Mouse (Mus musculus): ENCODE data around the gene Wfdc16. TPM values are rescaled to one million over a fixed set of nuclear protein-coding genes. Genes with fewer than 3 reads are reported as not detected.

Wfdc16 gene
- not detected in 2 replicates for polyA plus RNA-seq (2015; fragmentation: Nextera tagmentation; extraction: Ambion mirVana)

DNA sequence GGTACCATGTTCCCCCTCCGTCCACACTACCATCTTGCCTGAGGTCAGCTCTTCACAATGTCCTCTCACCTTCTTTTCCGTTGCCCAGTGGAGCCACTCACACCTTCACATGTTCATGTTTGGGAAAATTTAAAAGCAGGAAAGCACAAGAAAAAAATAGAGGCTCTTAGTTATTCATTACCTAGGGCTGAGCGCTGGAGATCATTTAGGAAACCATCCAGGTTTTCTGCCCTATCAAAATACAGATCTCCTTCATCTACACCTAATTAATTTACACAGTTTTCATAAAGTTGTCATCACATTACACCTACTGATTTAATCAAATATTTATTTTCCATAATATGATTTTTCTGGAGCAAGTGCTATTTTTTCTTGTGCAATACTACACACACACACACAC, at the start of gene Wfdc16:
TSS of gene Wfdc16 (minus strand) at position 101 of the 400 bp plus-strand sequence.
- Histone ChIP-seq H3K27me3 (ENCODE audit: control insufficient read depth, insufficient read depth, low read length) (no peaks in the 10 kb centered on the region), H3K36me3 (ENCODE audit: control insufficient read depth, insufficient read depth, low read length) (no peaks in the 10 kb centered on the region), H3K9me3 (replicated peaks; ENCODE audit: control insufficient read depth, low read length) (no peaks in the 10 kb centered on the region), H3K4me2 (ENCODE audit: low read depth, low read length) (no peak within 1 kb of the TSS), H3K9ac (ENCODE audit: low read length) (no peak within 1 kb of the TSS), H3K27ac (ENCODE audit: low read length) (no peak within 1 kb of the TSS), H3K4me3 (replicated peaks; ENCODE audit: low read length) (no peak within 1 kb of the TSS), H3K4me1 (ENCODE audit: control insufficient read depth, insufficient read depth, low read length) (no peaks in the 10 kb centered on the region)
- WGBS, result 81% methylated on average over 3 of the region's 3 CpGs
- ATAC-seq (ENCODE audit: insufficient read depth, low FRiP score), result no peak

DNA sequence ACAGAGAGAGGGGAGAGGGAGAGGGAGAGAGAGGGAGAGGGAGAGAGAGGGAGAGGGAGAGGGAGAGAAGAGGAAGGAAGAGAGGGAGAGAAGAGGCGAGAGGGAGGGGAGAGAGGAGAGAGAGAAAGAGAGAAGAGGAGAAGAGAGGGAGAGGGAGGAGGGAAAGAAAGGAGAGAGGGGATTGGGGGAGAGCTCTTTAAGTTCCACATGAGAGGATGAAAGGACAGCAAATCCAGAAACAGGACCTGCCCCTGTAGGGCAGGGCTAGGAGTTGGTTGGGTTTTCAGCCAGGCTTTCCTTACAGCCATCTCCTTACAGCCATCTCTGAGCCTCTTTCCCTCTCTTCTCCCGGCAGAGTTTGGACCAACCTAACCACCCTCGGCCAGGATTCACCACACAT, 46.2 kb upstream of the Wfdc16 start, which contains the start of gene Wfdc13:
TSS of gene Wfdc13 (plus strand) at position 301 of the 400 bp plus-strand sequence.
- Histone ChIP-seq H3K4me1 (ENCODE audit: control insufficient read depth, insufficient read depth, low read length) (no peaks in the 10 kb centered on the region), H3K36me3 (ENCODE audit: control insufficient read depth, insufficient read depth, low read length) (no peaks in the 10 kb centered on the region), H3K27ac (ENCODE audit: low read length) (peak within 1 kb of the TSS; percentile 29; the same call in 1 of the 2 replicates), H3K9ac (ENCODE audit: low read length) (no peak within 1 kb of the TSS), H3K27me3 (ENCODE audit: control insufficient read depth, insufficient read depth, low read length) (no peaks in the 10 kb centered on the region), H3K9me3 (replicated peaks; ENCODE audit: control insufficient read depth, low read length) (no peaks in the 10 kb centered on the region), H3K4me2 (ENCODE audit: low read depth, low read length) (peak within 1 kb of the TSS; percentile 31), H3K4me3 (replicated peaks; ENCODE audit: low read length) (peak within 1 kb of the TSS; percentile 22)
- ATAC-seq (ENCODE audit: insufficient read depth, low FRiP score), result peak; percentile 29; the same call in 1 of the 2 replicates
- 49% methylated on average over 3 of the region's 3 CpGs for WGBS

DNA sequence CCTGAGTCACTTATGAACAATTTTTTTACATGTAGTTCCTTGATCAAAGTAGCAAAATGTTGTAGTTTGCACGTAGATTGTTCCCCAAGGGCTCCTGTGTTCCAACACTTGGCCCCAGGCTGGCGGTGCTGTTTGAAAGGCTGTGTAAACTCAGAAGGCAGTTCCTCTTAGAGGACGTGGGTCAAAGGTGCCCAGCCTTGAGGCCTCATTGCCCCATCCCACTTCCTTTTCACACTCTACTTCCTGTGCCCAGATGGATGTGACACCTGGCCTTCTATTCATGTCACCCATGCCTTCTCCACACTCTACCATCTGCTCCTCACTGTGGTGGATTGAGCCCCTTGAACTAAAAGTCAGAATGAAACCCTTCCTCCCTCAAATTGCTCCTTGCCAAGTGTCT, 41.3 kb upstream of the Wfdc16 start:
- H3K9ac ChIP-seq (ENCODE audit: low read length), result no peak overlapping the region
- peak; percentile 54; the same call in 1 of the 2 replicates for ATAC-seq (ENCODE audit: insufficient read depth, low FRiP score)

DNA sequence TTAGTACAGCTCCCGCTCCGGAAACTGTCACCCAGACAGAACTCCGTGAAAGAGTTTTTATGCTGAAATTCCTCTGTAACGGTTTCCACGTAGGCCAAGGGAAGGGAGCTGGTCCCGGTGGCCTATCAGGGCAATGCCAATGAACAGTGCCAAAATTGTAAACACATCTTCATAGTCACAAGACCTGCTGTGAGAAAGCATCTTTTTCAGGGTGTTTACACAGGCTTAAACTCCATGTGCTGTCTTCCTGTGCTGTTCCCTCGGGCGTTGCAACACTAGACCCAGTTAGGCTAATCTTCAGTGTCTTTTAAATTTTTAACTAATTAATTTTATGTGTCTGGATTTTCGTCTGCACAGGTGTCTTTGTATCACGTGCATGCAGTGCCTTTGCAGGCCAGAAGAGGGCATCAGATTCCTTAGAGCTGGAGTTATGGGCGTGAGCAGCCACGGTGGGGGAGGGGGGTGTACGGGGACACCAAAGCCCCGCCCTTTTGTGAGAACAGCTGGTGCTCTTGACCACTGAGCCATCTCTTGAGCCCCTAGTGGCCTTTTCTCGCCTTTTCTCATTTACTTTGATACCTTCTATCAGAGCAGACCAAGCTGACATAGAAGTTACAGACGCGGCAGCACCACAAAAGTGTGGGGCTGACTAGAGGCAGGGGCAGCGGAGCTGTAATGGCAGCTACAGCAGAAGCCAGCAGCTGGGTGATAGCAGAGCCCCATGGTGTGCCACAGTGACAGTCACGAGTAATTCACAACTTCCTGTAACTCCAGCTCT, 40.4 kb upstream of the Wfdc16 start:
- Histone ChIP-seq H3K36me3 (ENCODE audit: control insufficient read depth, insufficient read depth, low read length) (no peaks in the 10 kb centered on the region), H3K9ac (ENCODE audit: low read length) (0 out of 2 replicates have a peak overlapping the region, but pooled peaks have one; percentile 37), H3K4me3 (replicated peaks; ENCODE audit: low read length) (peak overlapping the region; percentile 34), H3K4me2 (ENCODE audit: low read depth, low read length) (peak overlapping the region; percentile 52), H3K4me1 (ENCODE audit: control insufficient read depth, insufficient read depth, low read length) (0 out of 2 replicates have a peak, but pooled peaks cover 4% of the 10 kb centered on the region), H3K27ac (ENCODE audit: low read length) (peak overlapping the region; percentile 62), H3K27me3 (ENCODE audit: control insufficient read depth, insufficient read depth, low read length) (no peaks in the 10 kb centered on the region), H3K9me3 (replicated peaks; ENCODE audit: control insufficient read depth, low read length) (no peaks in the 10 kb centered on the region)
- peak; percentile 79; the same call in 1 of the 2 replicates for ATAC-seq (ENCODE audit: insufficient read depth, low FRiP score)
- 20% methylated on average over 19 of the region's 19 CpGs for WGBS

More for the DNA sequence above, 41.3 kb upstream of the Wfdc16 start:
- Histone ChIP-seq H3K9me3 (replicated peaks; ENCODE audit: control insufficient read depth, low read length) (no peaks in the 10 kb centered on the region), H3K27ac (ENCODE audit: low read length) (no peak overlapping the region), H3K4me2 (ENCODE audit: low read depth, low read length) (no peak overlapping the region), H3K4me3 (replicated peaks; ENCODE audit: low read length) (no peak overlapping the region), H3K4me1 (ENCODE audit: control insufficient read depth, insufficient read depth, low read length) (0 out of 2 replicates have a peak, but pooled peaks cover 4% of the 10 kb centered on the region), H3K27me3 (ENCODE audit: control insufficient read depth, insufficient read depth, low read length) (no peaks in the 10 kb centered on the region), H3K36me3 (ENCODE audit: control insufficient read depth, insufficient read depth, low read length) (no peaks in the 10 kb centered on the region)
- WGBS, result 20% methylated on average over 3 of the region's 3 CpGs

DNA sequence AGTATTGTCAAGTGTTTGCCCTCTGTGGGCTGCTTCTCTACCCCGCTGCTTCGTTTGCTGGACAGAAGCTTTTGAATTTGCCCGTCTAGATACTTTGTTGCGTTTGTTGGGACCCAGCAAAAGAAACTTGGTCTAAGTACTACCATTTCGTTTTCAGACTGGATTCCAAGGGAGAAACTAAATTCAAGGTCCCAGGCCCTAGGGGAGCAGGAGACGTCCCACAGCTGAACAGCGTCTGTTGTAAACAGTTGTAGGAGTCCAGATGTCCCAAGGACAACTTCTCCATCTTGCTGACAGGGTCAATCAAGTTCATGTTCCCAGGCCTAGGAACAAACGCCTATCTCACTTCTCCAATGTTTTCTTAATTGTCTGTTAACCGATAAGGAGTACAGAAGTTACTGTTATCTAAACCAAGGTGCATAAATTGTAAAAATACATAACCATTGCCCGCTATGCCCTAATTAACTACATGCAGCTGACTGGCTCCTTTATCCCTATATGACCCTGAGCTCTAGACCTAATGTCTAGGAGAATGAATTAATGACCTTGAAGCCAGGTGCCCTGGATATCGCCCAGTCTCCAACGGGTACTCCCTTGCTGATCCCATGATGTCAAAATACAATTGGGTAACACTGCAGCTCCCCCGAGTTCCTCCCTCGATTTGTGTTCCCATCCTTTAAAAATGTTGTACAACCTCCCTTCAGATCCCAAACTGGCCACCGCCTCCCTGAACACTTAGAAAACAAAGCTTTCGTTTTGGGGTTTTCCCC, 38.5 kb upstream of the Wfdc16 start:
- 0 out of 2 replicates have a peak, but pooled peaks cover 4% of the 10 kb centered on the region for H3K4me1 ChIP-seq (ENCODE audit: control insufficient read depth, insufficient read depth, low read length)
- no peak for ATAC-seq (ENCODE audit: insufficient read depth, low FRiP score)
- no peak overlapping the region for H3K4me2 ChIP-seq (ENCODE audit: low read depth, low read length)
- H3K27me3 ChIP-seq (ENCODE audit: control insufficient read depth, insufficient read depth, low read length), result no peaks in the 10 kb centered on the region
- no peak overlapping the region for H3K4me3 ChIP-seq (replicated peaks; ENCODE audit: low read length)
- H3K36me3 ChIP-seq (ENCODE audit: control insufficient read depth, insufficient read depth, low read length), result no peaks in the 10 kb centered on the region
- H3K9me3 ChIP-seq (replicated peaks; ENCODE audit: control insufficient read depth, low read length), result 0 out of 2 replicates have a peak, but pooled peaks cover 3% of the 10 kb centered on the region
- H3K27ac ChIP-seq (ENCODE audit: low read length), result no peak overlapping the region
- 70% methylated on average over 16 of the region's 16 CpGs for WGBS
- no peak overlapping the region for H3K9ac ChIP-seq (ENCODE audit: low read length)

DNA sequence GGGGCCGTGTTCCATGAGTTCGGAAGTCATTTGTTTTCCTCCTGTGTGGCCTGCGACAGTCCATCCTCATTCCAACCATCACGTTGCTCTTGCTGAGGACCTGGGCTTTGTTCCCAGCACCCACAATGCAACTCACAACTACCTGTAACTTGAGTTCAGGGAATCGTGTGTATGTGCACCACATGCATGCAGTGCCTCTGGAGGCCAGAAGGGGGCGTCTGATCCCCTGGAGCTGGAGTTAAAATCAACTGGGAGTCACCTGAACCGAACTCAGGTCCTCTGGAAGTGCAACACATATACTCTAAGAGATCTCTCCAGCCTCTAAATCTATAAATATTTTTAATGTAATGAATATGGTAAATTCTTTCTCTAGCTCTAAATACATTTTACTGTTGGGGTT, 37.5 kb upstream of the Wfdc16 start:
- WGBS, result 80% methylated on average over 7 of the region's 7 CpGs
- Histone ChIP-seq H3K4me1 (ENCODE audit: control insufficient read depth, insufficient read depth, low read length) (0 out of 2 replicates have a peak, but pooled peaks cover 4% of the 10 kb centered on the region), H3K9me3 (replicated peaks; ENCODE audit: control insufficient read depth, low read length) (0 out of 2 replicates have a peak, but pooled peaks cover 3% of the 10 kb centered on the region), H3K4me2 (ENCODE audit: low read depth, low read length) (no peak overlapping the region), H3K27ac (ENCODE audit: low read length) (no peak overlapping the region), H3K9ac (ENCODE audit: low read length) (no peak overlapping the region), H3K4me3 (replicated peaks; ENCODE audit: low read length) (no peak overlapping the region), H3K36me3 (ENCODE audit: control insufficient read depth, insufficient read depth, low read length) (no peaks in the 10 kb centered on the region), H3K27me3 (ENCODE audit: control insufficient read depth, insufficient read depth, low read length) (no peaks in the 10 kb centered on the region)
- ATAC-seq (ENCODE audit: insufficient read depth, low FRiP score), result no peak

DNA sequence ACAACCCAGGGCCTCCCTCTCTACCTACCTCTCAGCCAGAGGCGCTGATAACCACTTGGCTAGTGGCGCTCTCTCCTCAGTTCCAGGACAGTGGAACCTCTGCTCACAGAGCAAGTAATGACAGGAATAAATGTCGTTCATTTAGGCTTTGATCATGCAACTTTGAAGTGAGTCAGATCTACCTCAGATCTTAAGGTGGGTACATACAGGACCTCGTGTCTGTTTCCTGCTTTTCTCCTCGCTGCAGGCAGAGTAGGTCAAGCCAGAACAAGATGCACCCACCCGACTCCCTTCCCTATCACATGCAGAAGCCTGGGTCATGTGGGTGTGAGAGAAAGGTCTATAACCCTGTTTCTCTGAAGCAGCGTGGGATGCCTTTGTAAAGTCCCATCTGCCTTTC, 35.4 kb upstream of the Wfdc16 start, which contains the start of gene Wfdc11:
TSS of gene Wfdc11 (minus strand) at position 101 of the 400 bp plus-strand sequence.
- no peaks in the 10 kb centered on the region for H3K36me3 ChIP-seq (ENCODE audit: control insufficient read depth, insufficient read depth, low read length)
- H3K27ac ChIP-seq (ENCODE audit: low read length), result no peak within 1 kb of the TSS
- H3K9ac ChIP-seq (ENCODE audit: low read length), result no peak within 1 kb of the TSS
- WGBS, result 73% methylated on average over 7 of the region's 7 CpGs
- H3K4me2 ChIP-seq (ENCODE audit: low read depth, low read length), result no peak within 1 kb of the TSS
- H3K27me3 ChIP-seq (ENCODE audit: control insufficient read depth, insufficient read depth, low read length), result no peaks in the 10 kb centered on the region
- ATAC-seq (ENCODE audit: insufficient read depth, low FRiP score), result no peak
- H3K4me1 ChIP-seq (ENCODE audit: control insufficient read depth, insufficient read depth, low read length), result 0 out of 2 replicates have a peak, but pooled peaks cover 4% of the 10 kb centered on the region
- 0 out of 2 replicates have a peak, but pooled peaks cover 3% of the 10 kb centered on the region for H3K9me3 ChIP-seq (replicated peaks; ENCODE audit: control insufficient read depth, low read length)
- H3K4me3 ChIP-seq (replicated peaks; ENCODE audit: low read length), result no peak within 1 kb of the TSS

DNA sequence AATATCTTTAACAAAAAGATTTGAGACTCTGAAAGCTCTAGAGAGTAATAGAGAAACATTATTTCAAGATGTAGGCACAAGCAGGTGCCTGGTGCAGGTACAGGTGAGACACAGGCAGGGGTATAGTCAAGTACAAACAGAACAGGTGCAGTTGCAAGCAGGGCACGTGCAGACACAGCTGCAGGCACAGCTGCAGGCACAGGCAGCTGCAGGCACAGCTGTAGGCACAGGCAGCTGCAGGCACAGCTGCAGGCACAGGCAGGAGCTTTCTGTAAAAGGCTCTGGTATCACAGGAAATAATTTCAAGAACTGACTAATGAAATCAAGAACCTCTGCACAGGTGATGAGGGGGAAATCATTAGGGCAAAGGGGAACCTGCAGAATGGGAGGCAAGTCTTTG, 32.3 kb upstream of the Wfdc16 start:
- H3K4me3 ChIP-seq (replicated peaks; ENCODE audit: low read length), result no peak overlapping the region
- H3K4me2 ChIP-seq (ENCODE audit: low read depth, low read length), result no peak overlapping the region
- no peaks in the 10 kb centered on the region for H3K4me1 ChIP-seq (ENCODE audit: control insufficient read depth, insufficient read depth, low read length)
- H3K27me3 ChIP-seq (ENCODE audit: control insufficient read depth, insufficient read depth, low read length), result no peaks in the 10 kb centered on the region
- H3K27ac ChIP-seq (ENCODE audit: low read length), result no peak overlapping the region
- ATAC-seq (ENCODE audit: insufficient read depth, low FRiP score), result no peak
- H3K9me3 ChIP-seq (replicated peaks; ENCODE audit: control insufficient read depth, low read length), result 0 out of 2 replicates have a peak, but pooled peaks cover 3% of the 10 kb centered on the region
- WGBS, result 4% methylated on average over 1 of the region's 1 CpGs
- no peaks in the 10 kb centered on the region for H3K36me3 ChIP-seq (ENCODE audit: control insufficient read depth, insufficient read depth, low read length)
- no peak overlapping the region for H3K9ac ChIP-seq (ENCODE audit: low read length)

Data from stomach, embryonic 16.5 days (tissue).